Mouse (Mus musculus): Measurements from ENCODE around the gene Hist1h4h. TPM values are rescaled to one million over a fixed set of nuclear protein-coding genes. Genes with fewer than 3 reads are reported as not detected.
"Not testable (repeated sequence)": the region's sequence is repeated elsewhere in the genome, so short reads cannot be mapped to it uniquely, and the experiment has no call there.

Hist1h4h gene
- polyA plus RNA-seq, 1 experiment from 2014 or later = 3.6 TPM

- Histone ChIP-seq H3K27ac (ENCODE audit: low read depth, low read length) (peak overlapping the region; percentile 83; the same call in 1 of the 2 replicates), H3K4me3 (ENCODE audit: low read depth, low read length) (peak overlapping the region; percentile 39), H3K9ac (ENCODE audit: low read length) (peak overlapping the region; percentile 47; the same call in 1 of the 2 replicates), H3K4me2 (peak overlapping the region; percentile 39)
- 0% methylated on average over 11 of the region's 14 CpGs for WGBS
- DNase-seq (ENCODE audit: low spot score, missing footprints); H3K27me3 ChIP-seq (ENCODE audit: control insufficient read depth, insufficient read depth, low read length); H3K4me1 ChIP-seq (ENCODE audit: control insufficient read depth, insufficient read depth, low read length); H3K36me3 ChIP-seq (ENCODE audit: control insufficient read depth, insufficient read depth, low read length); ATAC-seq (ENCODE audit: low FRiP score); H3K9me3 ChIP-seq (ENCODE audit: control insufficient read depth, low read length): not testable (repeated sequence)
Measured at GRCm38 (mm10) chr13:23544787-23545120, 13.9 kb downstream of the Hist1h4h start.

GRCm38 (mm10) chr13:23546694-23547093 is 15.8 kb downstream of the Hist1h4h start:
- no peaks in the 10 kb centered on the region for H3K9me3 ChIP-seq (ENCODE audit: control insufficient read depth, low read length)
- no peak overlapping the region for H3K4me3 ChIP-seq (ENCODE audit: low read depth, low read length)
- no peak overlapping the region for H3K9ac ChIP-seq (ENCODE audit: low read length)
- H3K27ac ChIP-seq (ENCODE audit: low read depth, low read length) = no peak overlapping the region
- no peaks in the 10 kb centered on the region for H3K36me3 ChIP-seq (ENCODE audit: control insufficient read depth, insufficient read depth, low read length)
- ATAC-seq (ENCODE audit: low FRiP score) (no peak), DNase-seq (ENCODE audit: low spot score, missing footprints) (no peak)
- peaks cover 2% of the 10 kb centered on the region; the same call in 1 of the 2 replicates for H3K4me1 ChIP-seq (ENCODE audit: control insufficient read depth, insufficient read depth, low read length)
- H3K4me2 ChIP-seq = no peak overlapping the region
- WGBS = 87% methylated on average over 5 of the region's 5 CpGs
- no peaks in the 10 kb centered on the region for H3K27me3 ChIP-seq (ENCODE audit: control insufficient read depth, insufficient read depth, low read length)

- DNase-seq (ENCODE audit: low spot score, missing footprints) (peak; percentile 95), ATAC-seq (ENCODE audit: low FRiP score) (no peak)
- H3K4me1 ChIP-seq (ENCODE audit: control insufficient read depth, insufficient read depth, low read length) = peaks cover 10% of the 10 kb centered on the region
- peak overlapping the region; percentile 69 for H3K9ac ChIP-seq (ENCODE audit: low read length)
- peak overlapping the region; percentile 90 for H3K27ac ChIP-seq (ENCODE audit: low read depth, low read length)
- peak overlapping the region; percentile 51 for H3K4me2 ChIP-seq
- no peaks in the 10 kb centered on the region for H3K27me3 ChIP-seq (ENCODE audit: control insufficient read depth, insufficient read depth, low read length)
- 10% methylated on average over 3 of the region's 3 CpGs for WGBS
- H3K9me3 ChIP-seq (ENCODE audit: control insufficient read depth, low read length) = no peaks in the 10 kb centered on the region
- H3K36me3 ChIP-seq (ENCODE audit: control insufficient read depth, insufficient read depth, low read length) = no peaks in the 10 kb centered on the region
- peak overlapping the region; percentile 32 for H3K4me3 ChIP-seq (ENCODE audit: low read depth, low read length)
Measured at GRCm38 (mm10) chr13:23550761-23551145, 19.9 kb downstream of the Hist1h4h start.

- Histone ChIP-seq H3K4me3 (ENCODE audit: low read depth, low read length) (peak within 1 kb of the TSS; percentile 32), H3K27ac (ENCODE audit: low read depth, low read length) (peak within 1 kb of the TSS; percentile 90), H3K9ac (ENCODE audit: low read length) (peak within 1 kb of the TSS; percentile 69), H3K4me2 (peak within 1 kb of the TSS; percentile 51)
- DNase-seq (ENCODE audit: low spot score, missing footprints) (peak; percentile 100), ATAC-seq (ENCODE audit: low FRiP score) (peak; percentile 80)
- not testable (repeated sequence) for H3K9me3 ChIP-seq (ENCODE audit: control insufficient read depth, low read length); H3K27me3 ChIP-seq (ENCODE audit: control insufficient read depth, insufficient read depth, low read length); H3K4me1 ChIP-seq (ENCODE audit: control insufficient read depth, insufficient read depth, low read length); H3K36me3 ChIP-seq (ENCODE audit: control insufficient read depth, insufficient read depth, low read length)
- under 1% methylated on average over 46 of the region's 47 CpGs for WGBS
Measured at GRCm38 (mm10) chr13:23551146-23551834, 20.4 kb downstream of the Hist1h4h start, which contains the start of gene Hist1h4f. Gene Hist1h4f (minus strand): TSS chr13:23551648.

GRCm38 (mm10) chr13:23551931-23552914 is 21.4 kb downstream of the Hist1h4h start:
- no peak for ATAC-seq (ENCODE audit: low FRiP score)
- H3K4me1 ChIP-seq (ENCODE audit: control insufficient read depth, insufficient read depth, low read length) = peaks cover 9% of the 10 kb centered on the region
- H3K4me3 ChIP-seq (ENCODE audit: low read depth, low read length) = 0 out of 2 replicates have a peak overlapping the region, but pooled peaks have one; percentile 32
- H3K27me3 ChIP-seq (ENCODE audit: control insufficient read depth, insufficient read depth, low read length) = no peaks in the 10 kb centered on the region
- peak overlapping the region; percentile 51 for H3K4me2 ChIP-seq
- H3K27ac ChIP-seq (ENCODE audit: low read depth, low read length) = peak overlapping the region; percentile 90
- DNase-seq (ENCODE audit: low spot score, missing footprints) = peak; percentile 91
- H3K9ac ChIP-seq (ENCODE audit: low read length) = peak overlapping the region; percentile 47; the same call in 1 of the 2 replicates
- whole genome bisulfite sequencing = 56% methylated on average over 8 of the region's 8 CpGs
- no peaks in the 10 kb centered on the region for H3K9me3 ChIP-seq (ENCODE audit: control insufficient read depth, low read length)
- no peaks in the 10 kb centered on the region for H3K36me3 ChIP-seq (ENCODE audit: control insufficient read depth, insufficient read depth, low read length)

- no peaks in the 10 kb centered on the region for H3K27me3 ChIP-seq (ENCODE audit: control insufficient read depth, insufficient read depth, low read length)
- no peaks in the 10 kb centered on the region for H3K9me3 ChIP-seq (ENCODE audit: control insufficient read depth, low read length)
- peak within 1 kb of the TSS; percentile 93; the same call in 1 of the 2 replicates for H3K4me2 ChIP-seq
- H3K36me3 ChIP-seq (ENCODE audit: control insufficient read depth, insufficient read depth, low read length) = no peaks in the 10 kb centered on the region
- no peak for ATAC-seq (ENCODE audit: low FRiP score)
- DNase-seq (ENCODE audit: low spot score, missing footprints) = no peak
- H3K27ac ChIP-seq (ENCODE audit: low read depth, low read length) = peak within 1 kb of the TSS; percentile 98
- peak within 1 kb of the TSS; percentile 89; the same call in 1 of the 2 replicates for H3K9ac ChIP-seq (ENCODE audit: low read length)
- peaks cover 9% of the 10 kb centered on the region for H3K4me1 ChIP-seq (ENCODE audit: control insufficient read depth, insufficient read depth, low read length)
- no peak within 1 kb of the TSS for H3K4me3 ChIP-seq (ENCODE audit: low read depth, low read length)
Measured at GRCm38 (mm10) chr13:23552962-23553361, 22.1 kb downstream of the Hist1h4h start, which contains the start of gene Hist1h1d. Gene Hist1h1d (plus strand): TSS chr13:23553262.

- peak overlapping the region; percentile 89 for H3K9ac ChIP-seq (ENCODE audit: low read length)
- H3K27ac ChIP-seq (ENCODE audit: low read depth, low read length) = peak overlapping the region; percentile 98
- no peaks in the 10 kb centered on the region for H3K9me3 ChIP-seq (ENCODE audit: control insufficient read depth, low read length)
- 27% methylated on average over 9 of the region's 9 CpGs for WGBS
- ATAC-seq (ENCODE audit: low FRiP score) = no peak
- peak; percentile 93 for DNase-seq (ENCODE audit: low spot score, missing footprints)
- H3K27me3 ChIP-seq (ENCODE audit: control insufficient read depth, insufficient read depth, low read length) = no peaks in the 10 kb centered on the region
- peak overlapping the region; percentile 57; the same call in 1 of the 2 replicates for H3K4me3 ChIP-seq (ENCODE audit: low read depth, low read length)
- H3K4me2 ChIP-seq = peak overlapping the region; percentile 93
- H3K4me1 ChIP-seq (ENCODE audit: control insufficient read depth, insufficient read depth, low read length) = peaks cover 9% of the 10 kb centered on the region
- H3K36me3 ChIP-seq (ENCODE audit: control insufficient read depth, insufficient read depth, low read length) = no peaks in the 10 kb centered on the region
Measured at GRCm38 (mm10) chr13:23554393-23554792, 23.5 kb downstream of the Hist1h4h start.

- H3K36me3 ChIP-seq (ENCODE audit: control insufficient read depth, insufficient read depth, low read length) = no peaks in the 10 kb centered on the region
- ATAC-seq (ENCODE audit: low FRiP score) (peak; percentile 87), DNase-seq (ENCODE audit: low spot score, missing footprints) (peak; percentile 98)
- peaks cover 9% of the 10 kb centered on the region for H3K4me1 ChIP-seq (ENCODE audit: control insufficient read depth, insufficient read depth, low read length)
- peak overlapping the region; percentile 57 for H3K4me3 ChIP-seq (ENCODE audit: low read depth, low read length)
- WGBS = under 1% methylated on average over 49 of the region's 54 CpGs
- no peaks in the 10 kb centered on the region for H3K9me3 ChIP-seq (ENCODE audit: control insufficient read depth, low read length)
- H3K4me2 ChIP-seq = peak overlapping the region; percentile 93
- H3K27me3 ChIP-seq (ENCODE audit: control insufficient read depth, insufficient read depth, low read length) = no peaks in the 10 kb centered on the region
- peak overlapping the region; percentile 89 for H3K9ac ChIP-seq (ENCODE audit: low read length)
- peak overlapping the region; percentile 98 for H3K27ac ChIP-seq (ENCODE audit: low read depth, low read length)
Measured at GRCm38 (mm10) chr13:23554925-23555838, 24.3 kb downstream of the Hist1h4h start.
